Mouse (Mus musculus): Measurements from ENCODE around the gene Ndufb10.

GRCm38 (mm10) chr17:24742307-24742706 is 18.0 kb upstream of the Ndufb10 start:
- TF ChIP-seq POLR2A (IDR thresholded peaks at IDR 0.05; ENCODE audit: low read depth, low read length) (no peak), CTCF (IDR thresholded peaks at IDR 0.05; ENCODE audit: extremely low read depth, insufficient read length, insufficient replicate concordance, low read depth, low read length) (no peak)

Data from small intestine, adult 2 months (tissue).